Mouse (Mus musculus) urinary bladder, adult 2 months (tissue): ENCODE measurements around the gene Nhlrc3. TPM values are rescaled to one million over a fixed set of nuclear protein-coding genes. Genes with fewer than 3 reads are reported as not detected.

Source experiments
- DNase-seq: peaks from one replicate; pipeline ENCODE4 v3.0.0; 2022; ENCODE audit warnings: low spot score
- polyA plus RNA-seq: library from polyadenylated mRNA; depleted of rRNA; stranded (reverse); fragments of >200 nt; gene quantifications from 2 replicates; pipeline ENCODE4 v1.2.3, GENCODE M21; 2012; rRNA removed

Gene Nhlrc3
- polyA plus RNA-seq, 1 experiment, result 9.4 TPM

DNA sequence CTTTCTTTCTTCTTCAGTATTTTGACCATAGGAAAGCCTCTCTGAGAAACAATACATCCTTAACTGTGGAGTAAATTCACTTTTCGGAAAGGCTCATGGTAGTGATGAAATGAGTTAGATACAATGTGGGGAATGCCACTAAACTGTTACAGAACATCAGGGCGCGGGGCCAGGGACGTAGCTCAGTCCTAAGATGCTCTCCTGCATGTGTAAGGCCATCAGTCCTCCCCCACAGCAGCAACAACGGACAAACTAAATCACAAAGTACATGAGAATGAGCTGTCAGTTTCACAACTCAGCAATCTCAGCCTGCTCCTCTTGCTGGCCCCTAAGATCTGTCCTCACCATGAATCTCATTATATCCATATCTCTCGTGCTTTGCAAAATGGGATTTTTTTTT, 8.6 kb downstream of the Nhlrc3 start:
- DNase-seq, result no peak

GRCm38 (mm10) chr3:53454005-53454404, 9.1 kb downstream of the Nhlrc3 start:
- no peak for DNase-seq

DNA sequence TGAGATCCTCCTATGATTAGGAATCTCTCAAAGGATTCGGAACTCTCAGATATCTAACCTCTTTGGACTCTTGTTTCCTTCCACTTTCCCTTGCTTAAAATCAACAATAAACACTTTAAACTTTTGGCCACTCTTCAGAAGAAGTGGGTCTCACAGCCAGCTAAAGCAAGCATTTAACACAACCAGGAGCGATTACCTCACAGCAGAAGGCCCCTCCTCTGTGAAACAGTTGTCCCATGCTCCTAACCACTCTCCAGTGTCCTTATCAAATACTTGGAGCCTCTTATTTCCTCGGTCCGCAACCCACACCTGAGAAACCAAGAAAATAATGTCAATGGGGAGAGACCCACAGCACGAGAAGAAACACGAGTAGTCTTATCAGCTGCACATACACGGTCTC, 9.8 kb downstream of the Nhlrc3 start:
- no peak for DNase-seq

DNA sequence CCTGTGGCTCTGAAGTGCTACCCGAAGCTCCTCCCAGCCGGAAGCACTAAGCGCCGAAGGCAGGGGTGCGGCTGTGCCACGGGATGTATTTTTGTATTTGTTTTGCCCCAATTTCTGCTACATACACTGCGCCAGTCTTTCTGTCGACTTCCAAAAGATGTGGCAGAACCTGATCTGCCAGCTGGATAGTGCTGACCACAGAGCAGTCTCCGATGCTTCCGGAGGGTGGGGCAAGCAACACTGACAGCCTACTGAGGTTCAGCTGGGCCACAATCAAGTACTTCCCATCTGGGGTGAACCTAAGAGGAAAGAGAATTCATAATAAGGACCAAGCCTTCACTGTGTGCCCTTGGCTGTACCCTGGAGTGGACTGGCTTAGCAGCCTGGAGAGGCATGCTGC, 10.8 kb downstream of the Nhlrc3 start:
- DNase-seq, result peak; percentile 31

DNA sequence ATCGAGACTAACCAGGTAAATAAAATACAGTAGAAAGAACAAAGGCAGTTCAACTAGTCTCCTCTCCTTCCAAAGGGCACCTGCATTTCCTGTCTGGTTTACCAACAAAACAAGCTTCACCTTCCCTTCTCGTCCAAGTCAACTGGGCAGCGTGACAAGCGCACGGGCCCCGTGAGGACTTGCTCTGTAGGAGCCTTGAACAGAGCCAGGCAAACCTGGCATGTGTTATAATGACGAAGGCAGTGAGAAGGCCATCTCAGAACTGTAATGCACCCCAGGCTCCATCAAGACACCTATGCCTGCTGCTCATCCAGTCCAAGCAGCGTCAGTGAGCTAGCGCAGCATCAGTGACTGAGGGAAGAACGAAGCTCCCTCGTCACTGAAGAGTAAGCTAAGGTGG, 12.5 kb downstream of the Nhlrc3 start:
- no peak for DNase-seq

- no peak for DNase-seq
Observed at GRCm38 (mm10) chr3:53448208-53448607, 14.9 kb downstream of the Nhlrc3 start.

GRCm38 (mm10) chr3:53446801-53447200, 16.3 kb downstream of the Nhlrc3 start:
- no peak for DNase-seq

DNA sequence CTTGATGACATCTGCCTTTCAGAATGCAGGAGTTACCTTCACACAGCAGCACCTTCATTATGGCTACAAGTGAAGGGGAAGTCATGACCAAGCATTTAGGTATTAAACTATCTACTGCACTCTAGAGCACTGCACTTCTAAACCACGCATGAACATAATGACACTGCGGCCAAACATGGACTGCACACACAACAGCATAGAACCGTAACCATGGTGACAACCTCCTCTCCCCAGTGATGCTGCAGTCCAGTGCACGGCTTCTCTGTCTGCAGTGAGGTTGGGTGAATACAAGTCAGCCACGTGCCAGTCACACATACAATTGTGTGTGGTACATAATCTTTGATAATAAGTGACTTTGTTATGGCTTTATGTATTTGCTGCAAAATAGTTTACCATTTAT, 17.6 kb downstream of the Nhlrc3 start:
- no peak for DNase-seq

DNA sequence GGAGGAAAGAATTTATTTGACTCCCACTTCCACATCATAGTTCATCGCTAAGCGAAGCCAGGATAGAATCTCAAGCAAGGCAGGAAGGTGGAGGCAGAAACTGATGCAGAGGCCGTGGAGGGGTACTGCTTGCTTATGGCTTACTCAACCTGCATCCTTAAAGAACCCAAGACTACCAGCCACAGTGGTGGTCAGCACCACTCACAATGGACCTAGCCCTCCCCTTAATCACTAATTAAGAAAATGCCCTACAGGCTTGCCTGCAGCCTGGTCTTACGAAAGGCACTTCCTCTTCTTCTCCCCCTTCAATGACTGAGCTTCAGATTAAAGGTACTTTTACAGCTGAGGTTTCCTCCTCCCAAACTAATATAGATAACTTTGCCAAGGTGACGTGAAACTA, 26.6 kb downstream of the Nhlrc3 start:
- no peak for DNase-seq

DNA sequence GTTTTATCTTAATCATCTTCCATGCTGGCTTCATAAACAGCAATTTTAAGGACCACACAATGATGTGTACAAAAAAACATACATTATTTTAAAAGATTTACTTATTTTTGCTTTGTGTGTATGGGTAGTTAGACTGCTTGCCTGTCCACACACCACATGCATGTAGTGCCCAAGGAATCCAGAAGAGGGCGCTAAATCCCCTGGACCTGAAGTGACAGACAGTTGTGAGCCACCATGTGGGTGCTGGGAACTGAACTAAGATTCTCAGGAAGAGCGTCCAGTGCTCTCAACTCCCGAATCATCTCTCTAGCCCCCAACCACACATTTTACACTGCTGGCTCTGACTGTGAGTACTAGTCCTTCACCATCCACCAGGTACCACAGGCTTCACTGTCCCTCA, 28.5 kb downstream of the Nhlrc3 start:
- DNase-seq, result no peak

DNA sequence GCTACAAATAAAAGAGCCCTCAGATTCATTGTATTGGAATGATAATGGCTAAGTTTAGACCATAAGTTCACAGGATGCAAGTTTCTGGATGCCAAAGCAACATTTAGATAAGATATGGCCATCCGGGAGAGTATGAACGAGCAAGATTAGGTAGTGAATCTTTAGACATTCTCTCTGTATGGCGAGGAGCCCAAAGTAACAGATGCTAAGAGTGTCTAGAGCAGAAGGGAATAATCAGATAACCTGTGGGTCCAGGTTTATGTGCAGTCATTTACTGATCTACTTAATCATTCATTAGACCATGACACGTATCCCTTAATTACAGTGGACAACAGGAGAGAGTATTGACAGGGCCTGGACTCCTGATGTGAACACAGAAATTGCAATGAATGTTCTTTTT, 39.6 kb downstream of the Nhlrc3 start:
- no peak for DNase-seq

GRCm38 (mm10) chr3:53422691-53423090, 40.4 kb downstream of the Nhlrc3 start:
- no peak for DNase-seq

GRCm38 (mm10) chr3:53421656-53422055, 41.5 kb downstream of the Nhlrc3 start:
- DNase-seq, result no peak

GRCm38 (mm10) chr3:53417701-53418100, 45.4 kb downstream of the Nhlrc3 start:
- no peak for DNase-seq

- no peak for DNase-seq
Observed at GRCm38 (mm10) chr3:53416036-53416506, 47.1 kb downstream of the Nhlrc3 start.

DNA sequence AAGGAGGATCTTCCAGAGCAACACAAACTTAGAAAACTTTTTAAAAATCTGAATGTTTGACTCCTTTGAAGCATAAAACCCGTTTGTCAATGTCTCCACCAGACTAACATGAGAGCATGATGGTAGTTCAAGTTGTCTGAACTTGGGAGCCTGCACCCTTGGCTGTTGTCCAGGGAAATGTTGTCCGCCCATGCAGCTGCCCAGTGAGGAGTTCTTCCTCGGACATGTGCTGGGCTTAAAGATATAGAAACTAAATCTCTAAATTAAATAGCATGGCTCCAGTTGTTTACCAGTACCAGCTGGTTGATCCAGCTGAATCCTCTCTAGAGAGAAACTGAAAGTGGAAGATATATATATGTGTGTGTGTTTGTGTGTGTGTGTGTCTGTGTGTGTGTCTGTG, 49.2 kb downstream of the Nhlrc3 start:
- no peak for DNase-seq

GRCm38 (mm10) chr3:53413465-53413864, 49.7 kb downstream of the Nhlrc3 start:
- DNase-seq, result no peak

- DNase-seq, result no peak
Observed at GRCm38 (mm10) chr3:53412259-53412658, 50.9 kb downstream of the Nhlrc3 start.

DNA sequence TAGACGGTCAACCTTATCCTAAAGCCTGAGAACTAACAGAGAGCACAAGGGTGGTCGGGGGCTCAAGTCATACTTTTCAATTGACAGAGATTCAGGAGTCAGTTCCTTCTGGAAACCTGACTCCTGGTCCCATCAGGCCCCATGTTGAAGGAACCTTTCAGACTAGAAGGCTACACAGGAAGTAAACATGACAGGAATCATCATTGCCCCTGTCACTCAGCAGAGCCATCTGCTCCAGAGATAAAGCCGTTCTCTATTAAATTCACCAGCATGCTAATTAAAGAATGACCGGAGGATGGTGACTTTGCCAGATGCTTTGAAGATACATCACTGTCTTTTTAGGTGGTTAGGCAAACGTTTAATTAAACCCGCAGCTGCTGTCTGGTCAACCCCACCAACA, 53.1 kb downstream of the Nhlrc3 start:
- no peak for DNase-seq

DNA sequence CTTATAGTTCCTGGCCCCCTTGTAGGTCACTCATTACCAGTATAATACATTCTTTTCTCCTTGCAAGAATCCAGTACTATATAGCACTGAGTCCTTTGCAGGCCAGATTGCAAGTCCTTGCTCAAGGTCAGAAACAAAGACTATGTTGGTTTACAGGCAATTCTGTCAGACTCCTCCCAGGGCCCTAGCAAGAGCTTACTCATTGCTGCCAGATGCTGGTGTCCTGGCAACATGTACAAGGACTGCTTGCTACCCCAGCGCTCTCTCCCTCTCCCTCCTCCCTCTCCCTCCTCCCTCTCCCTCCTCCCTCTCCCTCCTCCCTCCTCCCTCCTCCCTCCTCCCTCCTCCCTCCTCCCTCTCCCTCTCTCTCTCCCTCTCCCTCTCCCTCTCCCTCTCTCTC, 56.0 kb downstream of the Nhlrc3 start:
- DNase-seq, result no peak

Other genes with a start within 250 kb of the Nhlrc3 start
- gene Proser1, start 334 bp upstream of the Nhlrc3 start, polyA plus RNA-seq, result 4.7 and 10.3 TPM in 2 replicates
- gene Stoml3, start 25.3 kb upstream of the Nhlrc3 start, polyA plus RNA-seq, result 0.06 TPM in 1 of 2 replicates, not detected in the other
- 18.6 and 24.1 TPM in 2 replicates for gene Frem2, start 194.0 kb upstream of the Nhlrc3 start, polyA plus RNA-seq